Comparison of ENCODE assay signal across 18 mouse cellular contexts in the genomic region with DNA sequence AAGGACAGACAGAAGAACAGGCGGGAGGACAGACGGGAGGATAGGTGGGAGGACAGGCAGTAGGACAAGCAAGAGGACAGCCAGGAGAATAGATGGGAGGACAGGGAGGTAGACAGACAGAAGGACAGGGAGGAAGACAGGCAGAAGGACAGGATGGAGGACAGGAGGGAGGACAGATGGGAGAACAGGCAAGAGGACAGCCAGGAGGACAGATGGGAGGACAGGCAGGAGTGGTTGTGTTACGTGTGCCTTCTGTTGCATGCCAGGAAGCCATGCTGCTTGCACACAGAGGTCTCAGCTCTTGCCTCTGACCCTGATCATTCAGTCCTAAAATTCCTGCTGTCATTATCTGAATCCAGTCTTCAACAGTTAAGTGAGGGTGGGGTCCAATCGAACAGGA. TPM values are rescaled to one million over a fixed set of nuclear protein-coding genes. Genes with fewer than 3 reads are reported as not detected.
A peak's percentile ranks its signal among the peaks of the same experiment; 100 is the strongest.
DNase-seq lines count a peak whose midpoint lies in the region; ATAC-seq and TF ChIP-seq lines count a peak whose summit lies in the region.
"Had no signal": no experiment of that assay in that cellular context is flagged by ENCODE, and none has a peak within 500 bp of the region (broad histone marks: within the 10 kb centered on the region; RNA-seq: fewer than 3 reads in every experiment).

No protein-coding gene starts in this region.

- 0 out of 2 replicates have a peak overlapping the region, but pooled peaks have one; percentile 4 for H3K9ac ChIP-seq in embryonic facial prominence, embryonic 13.5 days
- no peak overlapping the region for H3K9ac ChIP-seq in limb, embryonic 11.5 days (ENCODE audit: low read length)
- H3K9ac ChIP-seq: forebrain, embryonic 15.5 days; midbrain, embryonic 15.5 days had no signal

- no peaks in the 10 kb centered on the region for H3K9me3 ChIP-seq in embryonic facial prominence, embryonic 13.5 days
- no peaks in the 10 kb centered on the region for H3K9me3 ChIP-seq in embryonic facial prominence, embryonic 10.5 days
- H3K9me3 ChIP-seq in limb, embryonic 11.5 days (ENCODE audit: control insufficient read depth, low read length), result no peaks in the 10 kb centered on the region
- H3K9me3 ChIP-seq in limb, embryonic 10.5 days (replicated peaks), result no peaks in the 10 kb centered on the region
- H3K9me3 ChIP-seq: forebrain, embryonic 15.5 days; limb, embryonic 15.5 days; midbrain, embryonic 15.5 days; neural tube, embryonic 15.5 days had no signal

- no peaks in the 10 kb centered on the region for H3K27me3 ChIP-seq in embryonic facial prominence, embryonic 13.5 days
- peaks cover 11% of the 10 kb centered on the region; the same call in 1 of the 2 replicates for H3K27me3 ChIP-seq in embryonic facial prominence, embryonic 10.5 days (replicated peaks; ENCODE audit: low read depth, poor library complexity, severe bottlenecking)
- no peaks in the 10 kb centered on the region for H3K27me3 ChIP-seq in limb, embryonic 11.5 days (ENCODE audit: control insufficient read depth, insufficient read depth, low read length)
- 0 out of 2 replicates have a peak, but pooled peaks cover 14% of the 10 kb centered on the region for H3K27me3 ChIP-seq in limb, embryonic 10.5 days (ENCODE audit: low read depth, poor library complexity, severe bottlenecking)
- H3K27me3 ChIP-seq: forebrain, embryonic 15.5 days; limb, embryonic 15.5 days; midbrain, embryonic 15.5 days had no signal

- no peak for TF ChIP-seq CTCF in bone marrow macrophage, adult 2 months (IDR thresholded peaks at IDR 0.05; ENCODE audit: low read depth, low read length)

- ATAC-seq in embryonic facial prominence, embryonic 13.5 days (ENCODE audit: insufficient number of reproducible peaks, insufficient read depth, low FRiP score, low TSS enrichment, low read depth), result no peak
- ATAC-seq in limb, embryonic 11.5 days (ENCODE audit: insufficient number of reproducible peaks, low FRiP score, low TSS enrichment, low read depth), result no peak
- ATAC-seq: forebrain, embryonic 15.5 days; midbrain, embryonic 15.5 days had no signal

- H3K4me2 ChIP-seq in embryonic facial prominence, embryonic 13.5 days, result no peak overlapping the region
- H3K4me2 ChIP-seq in limb, embryonic 11.5 days (ENCODE audit: low read depth, severe bottlenecking), result peak overlapping the region; percentile 85; the same call in 1 of the 2 replicates

- H3K36me3 ChIP-seq in embryonic facial prominence, embryonic 13.5 days, result peaks cover 9% of the 10 kb centered on the region
- peaks cover 12% of the 10 kb centered on the region for H3K36me3 ChIP-seq in embryonic facial prominence, embryonic 10.5 days (replicated peaks)
- no peaks in the 10 kb centered on the region for H3K36me3 ChIP-seq in limb, embryonic 11.5 days (ENCODE audit: control insufficient read depth, insufficient read depth, low read length)
- peaks cover 16% of the 10 kb centered on the region for H3K36me3 ChIP-seq in limb, embryonic 10.5 days
- H3K36me3 ChIP-seq: forebrain, embryonic 15.5 days; midbrain, embryonic 15.5 days; neural tube, embryonic 15.5 days had no signal

- H3K4me3 ChIP-seq in embryonic facial prominence, embryonic 13.5 days, result no peak overlapping the region
- H3K4me3 ChIP-seq in embryonic facial prominence, embryonic 10.5 days, result no peak overlapping the region
- H3K4me3 ChIP-seq in limb, embryonic 11.5 days (ENCODE audit: low read depth, low read length), result no peak overlapping the region
- no peak overlapping the region for H3K4me3 ChIP-seq in limb, embryonic 10.5 days
- H3K4me3 ChIP-seq in bone marrow macrophage, adult 2 months (ENCODE audit: insufficient read depth, low read length), result peak overlapping the region; percentile 94; the same call in 1 of the 2 replicates

- 83% methylated on average over 4 of the region's 4 CpGs for WGBS in embryonic facial prominence, embryonic 13.5 days
- 84% methylated on average over 4 of the region's 4 CpGs for WGBS in embryonic facial prominence, embryonic 10.5 days
- 87% methylated on average over 4 of the region's 4 CpGs for WGBS in limb, embryonic 11.5 days
- WGBS in limb, embryonic 10.5 days, result 86% methylated on average over 4 of the region's 4 CpGs

- DNase-seq in embryonic facial prominence, embryonic 10.5 days (ENCODE audit: low spot score), result no peak
- no peak for DNase-seq in limb, embryonic 11.5 days (ENCODE audit: low spot score)
- DNase-seq in limb, embryonic 10.5 days (ENCODE audit: low spot score), result no peak
- DNase-seq in cerebellum, adult 9-11 months, result peak; percentile 52
- no peak for DNase-seq in urinary bladder, postnatal 10 days (ENCODE audit: low spot score)
- DNase-seq in ovary, postnatal 10 days (ENCODE audit: low spot score), result no peak
- DNase-seq: adrenal gland, postnatal 25 days; gastrocnemius, postnatal 25 days; kidney, postnatal 10 days; layer of hippocampus, postnatal 36 days; right cerebral cortex, postnatal 25 days; thymus, adult 2 months had no signal

- TF ChIP-seq POLR2A in bone marrow macrophage, adult 2 months (IDR thresholded peaks at IDR 0.05; ENCODE audit: borderline replicate concordance, low read depth, low read length), result no peak

- peaks cover 22% of the 10 kb centered on the region for H3K4me1 ChIP-seq in embryonic facial prominence, embryonic 13.5 days
- H3K4me1 ChIP-seq in embryonic facial prominence, embryonic 10.5 days, result peaks cover 31% of the 10 kb centered on the region
- peaks cover 10% of the 10 kb centered on the region for H3K4me1 ChIP-seq in limb, embryonic 11.5 days (ENCODE audit: control insufficient read depth, insufficient read depth, low read length)
- peaks cover 31% of the 10 kb centered on the region for H3K4me1 ChIP-seq in limb, embryonic 10.5 days
- H3K4me1 ChIP-seq in bone marrow macrophage, adult 2 months (ENCODE audit: control insufficient read depth, insufficient read depth, low read length), result peaks cover 34% of the 10 kb centered on the region

- no peak overlapping the region for H3K27ac ChIP-seq in embryonic facial prominence, embryonic 13.5 days
- no peak overlapping the region for H3K27ac ChIP-seq in embryonic facial prominence, embryonic 10.5 days (replicated peaks)
- H3K27ac ChIP-seq in limb, embryonic 11.5 days (replicated peaks; ENCODE audit: low read depth, low read length), result no peak overlapping the region
- H3K27ac ChIP-seq in limb, embryonic 10.5 days, result no peak overlapping the region
- peak overlapping the region; percentile 100 for H3K27ac ChIP-seq in bone marrow macrophage, adult 2 months (ENCODE audit: insufficient read depth, low read depth, low read length)
- H3K27ac ChIP-seq: forebrain, embryonic 15.5 days; limb, embryonic 15.5 days; midbrain, embryonic 15.5 days; neural tube, embryonic 15.5 days had no signal

RNA-seq across cellular contexts. Expression of gene Sgsh, which starts 1.4 kb away (rescaled TPM):
- 5.9 and 6.2 TPM in 2 replicates for polyA plus RNA-seq in embryonic facial prominence, embryonic 13.5 days (2015; fragmentation: Nextera tagmentation; extraction: Ambion mirVana)
- polyA plus RNA-seq in embryonic facial prominence, embryonic 10.5 days (2016; fragmentation: Nextera tagmentation; extraction: Ambion mirVana), result 5.4 and 5.5 TPM in 2 replicates
- 4.9 and 6.2 TPM in 2 replicates for polyA plus RNA-seq in limb, embryonic 11.5 days (2014; fragmentation: Nextera tagmentation; extraction: Ambion mirVana)
- 6.5 and 8.1 TPM in 2 replicates for polyA plus RNA-seq in limb, embryonic 10.5 days (2016; fragmentation: Nextera tagmentation; extraction: Ambion mirVana)
- polyA plus RNA-seq in bone marrow macrophage, adult 2 months (2012; ENCODE audit: insufficient read depth, insufficient read length, missing spikeins), result 39.6 and 41.9 TPM in 2 replicates

RNA-seq across cellular contexts. Expression of gene Slc26a11, which starts 1.4 kb away (rescaled TPM):
- 11.0 and 11.9 TPM in 2 replicates for polyA plus RNA-seq in embryonic facial prominence, embryonic 13.5 days (2015; fragmentation: Nextera tagmentation; extraction: Ambion mirVana)
- polyA plus RNA-seq in embryonic facial prominence, embryonic 10.5 days (2016; fragmentation: Nextera tagmentation; extraction: Ambion mirVana), result 7.6 and 8.2 TPM in 2 replicates
- 7.3 and 7.4 TPM in 2 replicates for polyA plus RNA-seq in limb, embryonic 11.5 days (2014; fragmentation: Nextera tagmentation; extraction: Ambion mirVana)
- polyA plus RNA-seq in limb, embryonic 10.5 days (2016; fragmentation: Nextera tagmentation; extraction: Ambion mirVana), result 8.9 and 9.4 TPM in 2 replicates
- polyA plus RNA-seq in bone marrow macrophage, adult 2 months (2012; ENCODE audit: insufficient read depth, insufficient read length, missing spikeins), result 50.6 and 63.4 TPM in 2 replicates

RNA-seq across cellular contexts. Expression of gene Rnf213, which starts 39.0 kb away (rescaled TPM):
- polyA plus RNA-seq in embryonic facial prominence, embryonic 13.5 days (2015; fragmentation: Nextera tagmentation; extraction: Ambion mirVana), result 1.9 and 2.1 TPM in 2 replicates
- 1.4 TPM in 2 replicates for polyA plus RNA-seq in embryonic facial prominence, embryonic 10.5 days (2016; fragmentation: Nextera tagmentation; extraction: Ambion mirVana)
- polyA plus RNA-seq in limb, embryonic 11.5 days (2014; fragmentation: Nextera tagmentation; extraction: Ambion mirVana), result 3.1 and 3.5 TPM in 2 replicates
- 1.8 and 2.4 TPM in 2 replicates for polyA plus RNA-seq in limb, embryonic 10.5 days (2016; fragmentation: Nextera tagmentation; extraction: Ambion mirVana)
- polyA plus RNA-seq in bone marrow macrophage, adult 2 months (2012; ENCODE audit: insufficient read depth, insufficient read length, missing spikeins), result 181 and 187 TPM in 2 replicates

RNA-seq across cellular contexts. Expression of gene Card14, which starts 46.4 kb away (rescaled TPM):
- 1.1 and 1.2 TPM in 2 replicates for polyA plus RNA-seq in embryonic facial prominence, embryonic 13.5 days (2015; fragmentation: Nextera tagmentation; extraction: Ambion mirVana)
- polyA plus RNA-seq in embryonic facial prominence, embryonic 10.5 days (2016; fragmentation: Nextera tagmentation; extraction: Ambion mirVana), result 0.05 TPM in 1 of 2 replicates, not detected in the other
- 0.17 and 0.18 TPM in 2 replicates for polyA plus RNA-seq in limb, embryonic 11.5 days (2014; fragmentation: Nextera tagmentation; extraction: Ambion mirVana)
- 0.08 and 0.30 TPM in 2 replicates for polyA plus RNA-seq in limb, embryonic 10.5 days (2016; fragmentation: Nextera tagmentation; extraction: Ambion mirVana)
- not detected in 2 replicates for polyA plus RNA-seq in bone marrow macrophage, adult 2 months (2012; ENCODE audit: insufficient read depth, insufficient read length, missing spikeins)

RNA-seq across cellular contexts. Expression of gene Eif4a3, which starts 54.1 kb away (rescaled TPM):
- polyA plus RNA-seq in embryonic facial prominence, embryonic 13.5 days (2015; fragmentation: Nextera tagmentation; extraction: Ambion mirVana), result 339 and 385 TPM in 2 replicates
- 465 and 504 TPM in 2 replicates for polyA plus RNA-seq in embryonic facial prominence, embryonic 10.5 days (2016; fragmentation: Nextera tagmentation; extraction: Ambion mirVana)
- polyA plus RNA-seq in limb, embryonic 11.5 days (2014; fragmentation: Nextera tagmentation; extraction: Ambion mirVana), result 463 and 475 TPM in 2 replicates
- 503 and 564 TPM in 2 replicates for polyA plus RNA-seq in limb, embryonic 10.5 days (2016; fragmentation: Nextera tagmentation; extraction: Ambion mirVana)
- 105 and 120 TPM in 2 replicates for polyA plus RNA-seq in bone marrow macrophage, adult 2 months (2012; ENCODE audit: insufficient read depth, insufficient read length, missing spikeins)

Comparison
In these comparisons a context has a peak if more than half of its experiments do, and no peak if none do; other contexts are left out.
1. RNA of gene Rnf213, which starts 39.0 kb away (polyA plus RNA-seq): 181 to 187 TPM in bone marrow macrophage, adult 2 months; 3.1 to 3.5 TPM in limb, embryonic 11.5 days, 1.8 to 2.4 TPM in limb, embryonic 10.5 days, 1.9 to 2.1 TPM in embryonic facial prominence, embryonic 13.5 days and 1.4 TPM in embryonic facial prominence, embryonic 10.5 days; every median in the first group is over 10 times any median in the second.